Mouse (Mus musculus) liver, embryonic 14.5 days (tissue): ENCODE results near the gene Dcaf7. TPM values are rescaled to one million over a fixed set of nuclear protein-coding genes. Genes with fewer than 3 reads are reported as not detected.
"Not testable (repeated sequence)": the region's sequence is repeated elsewhere in the genome, so short reads cannot be mapped to it uniquely, and the experiment has no call there.

ENCODE experiments used
- ATAC-seq: fragments of 200-750 bp; cut with Nextera tagmentation; 2 replicates; pipeline ENCODE4 v1.8.0; 2017; ENCODE audit warnings: moderate number of reproducible peaks, mild to moderate bottlenecking, moderate library complexity; ENCODE audit not compliant: insufficient read depth
- DNase-seq, 3 experiments: peaks; one replicate each; pipeline ENCODE4 v3.0.0-alpha.2; 2012 to 2013; ENCODE audit warnings: low read depth in 3 of 3, low spot score in 3 of 3
- H3K27ac ChIP-seq: fragments of 300-500 bp; sonication (generic); 2 replicates; pipeline ENCODE4 v1.5.1; 2014; ENCODE audit warnings: moderate library complexity, mild to moderate bottlenecking, control low read depth, inconsistent platforms
- H3K27me3 ChIP-seq: fragments of 300-500 bp; sonication (generic); 2 replicates; pipeline ENCODE4 v1.6.1; 2014; ENCODE audit warnings: mild to moderate bottlenecking, low read length, moderate library complexity; ENCODE audit not compliant: control insufficient read depth, insufficient read depth
- H3K36me3 ChIP-seq: fragments of 300-500 bp; sonication (generic); replicated peaks from 2 replicates; pipeline ENCODE4 v1.6.1; 2014; ENCODE audit warnings: low read depth; ENCODE audit not compliant: control insufficient read depth, insufficient read depth
- H3K4me1 ChIP-seq, 2 experiments: fragments of 200-500 bp in 1 of 2; fragments of 300-500 bp in 1 of 2; sonication (generic) in 1 of 2; replicated peaks; 2 replicates each; pipeline ENCODE4 v1.6.1; 2012 to 2014; ENCODE audit warnings: antibody characterized with exemption in 1 of 2, inconsistent platforms in 1 of 2, low read length in 1 of 2; ENCODE audit not compliant: control insufficient read depth in 2 of 2, insufficient read depth in 2 of 2
- H3K4me2 ChIP-seq: fragments of 300-500 bp; sonication (generic); 2 replicates; pipeline ENCODE4 v1.6.1; 2014; ENCODE audit warnings: low read depth, mild to moderate bottlenecking, control low read depth, moderate library complexity
- H3K4me3 ChIP-seq, 2 experiments: fragments of 200-500 bp in 1 of 2; fragments of 300-500 bp in 1 of 2; sonication (generic) in 1 of 2; 2 replicates each; pipeline ENCODE4 v1.5.1; 2012 to 2014; ENCODE audit warnings: low read depth in 2 of 2, low read length in 2 of 2, mild to moderate bottlenecking in 2 of 2, control low read depth in 1 of 2, inconsistent platforms in 1 of 2, moderate library complexity in 1 of 2; ENCODE audit not compliant: insufficient read depth in 1 of 2
- H3K9ac ChIP-seq: fragments of 300-500 bp; sonication (generic); replicated peaks from 2 replicates; pipeline ENCODE4 v1.6.1; 2014; ENCODE audit warnings: mild to moderate bottlenecking, control low read depth, moderate library complexity
- H3K9me3 ChIP-seq: fragments of 300-500 bp; sonication (generic); 2 replicates; pipeline ENCODE4 v1.6.1; 2016; ENCODE audit warnings: low read length, mixed read lengths; ENCODE audit not compliant: control insufficient read depth
- CTCF ChIP-seq: IDR thresholded peaks from 2 replicates; pipeline ENCODE4 v1.5.1; 2016; ENCODE audit warnings: antibody characterized with exemption, low read depth, control low read depth
- EP300 ChIP-seq: IDR thresholded peaks from 2 replicates; pipeline ENCODE4 v1.6.1; 2016; ENCODE audit warnings: antibody characterized with exemption, low read depth
- WGBS: fragments of 180-500 bp; shearing (Covaris S2); extraction: QIAGEN DNeasy Blood & Tissue Kit; methylation state at CpG from one replicate; pipeline ENCODE4 v1.1.7; 2014; ENCODE audit not compliant: insufficient replicate concordance; 5-methylcytosine and 5-hydroxymethylcytosine counted together
- polyA plus RNA-seq, 2 experiments: library from polyadenylated mRNA; depleted of rRNA in 1 of 2; stranded (reverse) in 1 of 2; unstranded in 1 of 2; fragments of >200 nt; fragmentation: Nextera tagmentation in 1 of 2; extraction: Ambion mirVana in 1 of 2; gene quantifications; 2 replicates each; pipeline versions ENCODE4 v1.2.1 to v1.2.3; 2012 to 2014

Gene Dcaf7
- polyA plus RNA-seq, 2 experiments = 15.5 to 21.6 TPM

DNA sequence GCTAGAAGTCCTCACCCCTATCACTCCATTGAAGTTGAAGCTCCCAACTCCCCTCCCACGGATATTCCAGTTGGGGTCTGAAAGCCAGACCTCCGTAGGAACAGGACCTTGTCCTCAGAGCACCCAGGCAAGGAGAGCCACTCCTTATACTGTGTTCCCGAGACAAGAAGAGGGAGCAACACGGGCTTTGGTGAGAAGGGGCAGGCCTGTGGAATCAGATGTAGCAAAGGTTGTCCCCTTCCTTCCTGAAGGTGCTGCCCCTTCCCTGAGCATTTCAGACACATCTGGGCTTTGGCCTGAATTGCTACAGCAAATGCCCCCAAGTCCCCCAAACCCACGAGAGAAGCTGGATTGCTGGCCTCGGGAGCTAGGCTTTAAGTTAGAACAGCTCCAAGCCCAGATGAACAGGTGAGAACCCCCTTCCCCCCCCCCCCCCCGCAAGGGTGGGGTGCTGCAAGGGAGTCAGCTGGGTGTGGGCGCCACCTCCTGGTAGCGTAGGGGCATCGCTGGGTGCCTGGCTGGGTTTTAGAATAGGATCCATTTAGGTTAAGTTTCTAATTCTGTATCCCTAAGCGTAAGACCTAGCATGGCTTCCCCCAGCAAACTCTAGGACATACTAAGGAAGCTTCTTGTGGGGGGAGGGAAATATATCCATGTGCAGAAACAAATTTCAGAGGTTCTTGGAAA is 10.1 kb upstream of the Dcaf7 start:
- Histone ChIP-seq H3K27ac (no peak overlapping the region), H3K9me3 (no peaks in the 10 kb centered on the region), H3K4me2 (0 out of 2 replicates have a peak overlapping the region, but pooled peaks have one; percentile 8), H3K27me3 (peaks cover 7% of the 10 kb centered on the region), H3K4me1 (peaks cover 7 to 10% of the 10 kb centered on the region in 2 experiments), H3K36me3 (peaks cover 2% of the 10 kb centered on the region), H3K9ac (no peak overlapping the region), H3K4me3 (no peak overlapping the region)
- TF ChIP-seq EP300 (no peak), CTCF (peak; percentile 87)
- 29% methylated on average over 11 of the region's 11 CpGs for WGBS
- DNase-seq (peak in 1 of 3 experiments; percentile 27), ATAC-seq (peak; percentile 40)

- Histone ChIP-seq H3K27ac (no peak overlapping the region), H3K9ac (no peak overlapping the region), H3K4me1 (peaks cover 7 to 10% of the 10 kb centered on the region in 2 experiments), H3K4me2 (no peak overlapping the region), H3K4me3 (no peak overlapping the region), H3K9me3 (no peaks in the 10 kb centered on the region), H3K27me3 (peaks cover 2% of the 10 kb centered on the region; the same call in 1 of the 2 replicates), H3K36me3 (peaks cover 2% of the 10 kb centered on the region)
- DNase-seq (no peak), ATAC-seq (peak; percentile 16; the same call in 1 of the 2 replicates)
- TF ChIP-seq CTCF = no peak
- TF ChIP-seq EP300 = no peak
- WGBS = 85% methylated on average over 5 of the region's 5 CpGs
These were observed 9.1 kb upstream of the Dcaf7 start for GRCm38 (mm10) chr11:106027607-106028006.

GRCm38 (mm10) chr11:106032074-106032473 is 4.6 kb upstream of the Dcaf7 start:
- H3K4me3 ChIP-seq = peak overlapping the region; percentile 54 to 72
- H3K27me3 ChIP-seq, H3K27ac ChIP-seq, H3K4me1 ChIP-seq, H3K9me3 ChIP-seq, H3K36me3 ChIP-seq, ATAC-seq, DNase-seq: not testable (repeated sequence)
- 16% methylated on average over 7 of the region's 25 CpGs for WGBS
- peak overlapping the region; percentile 56 for H3K4me2 ChIP-seq
- peak overlapping the region; percentile 57; the same call in 1 of the 2 replicates for H3K9ac ChIP-seq

GRCm38 (mm10) chr11:106033491-106033919 is 3.2 kb upstream of the Dcaf7 start:
- Histone ChIP-seq H3K27me3 (no peaks in the 10 kb centered on the region), H3K4me3 (peak overlapping the region; percentile 46 to 64), H3K9me3 (no peaks in the 10 kb centered on the region), H3K27ac (peak overlapping the region; percentile 89), H3K9ac (peak overlapping the region; percentile 62), H3K36me3 (no peaks in the 10 kb centered on the region), H3K4me1 (peaks cover 15 to 16% of the 10 kb centered on the region in 2 experiments), H3K4me2 (peak overlapping the region; percentile 67)
- WGBS = 42% methylated on average over 11 of the region's 11 CpGs
- DNase-seq = no peak
- ATAC-seq = no peak
- TF ChIP-seq EP300 (no peak), CTCF (no peak)

DNA sequence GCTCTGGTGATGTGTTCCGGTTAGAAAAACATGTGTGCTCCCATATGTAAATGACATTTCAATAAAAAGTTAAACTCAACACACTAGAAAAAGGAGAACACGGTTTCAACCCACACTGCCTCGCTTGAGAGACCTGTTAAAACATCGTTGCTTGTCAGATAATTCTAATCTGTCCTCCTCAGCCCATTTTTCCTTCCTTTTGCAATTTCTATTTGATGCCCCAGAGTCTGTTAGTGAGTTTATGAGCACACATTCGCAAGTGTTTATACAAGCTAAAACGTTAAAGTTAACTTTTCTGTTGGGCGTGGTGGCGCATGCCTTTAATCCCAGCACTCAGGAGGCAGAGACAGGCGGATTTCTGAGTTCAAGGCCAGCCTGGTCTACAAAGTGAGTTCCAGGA is 1.7 kb upstream of the Dcaf7 start:
- Histone ChIP-seq H3K27ac (peak overlapping the region; percentile 89; the same call in 1 of the 2 replicates), H3K27me3 (no peaks in the 10 kb centered on the region), H3K4me1 (peaks cover 16 to 17% of the 10 kb centered on the region in 2 experiments), H3K9me3 (no peaks in the 10 kb centered on the region), H3K9ac (no peak overlapping the region), H3K4me3 (no peak overlapping the region), H3K36me3 (no peaks in the 10 kb centered on the region), H3K4me2 (no peak overlapping the region)
- DNase-seq (no peak), ATAC-seq (no peak)
- TF ChIP-seq CTCF (no peak), EP300 (no peak)
- WGBS = 48% methylated on average over 9 of the region's 9 CpGs
